Mouse (Mus musculus): Measurements from ENCODE around the gene Adcy3. TPM values are rescaled to one million over a fixed set of nuclear protein-coding genes. Genes with fewer than 3 reads are reported as not detected.

The Adcy3 gene
- polyA plus RNA-seq, 1 experiment = 9.6 TPM

DNA sequence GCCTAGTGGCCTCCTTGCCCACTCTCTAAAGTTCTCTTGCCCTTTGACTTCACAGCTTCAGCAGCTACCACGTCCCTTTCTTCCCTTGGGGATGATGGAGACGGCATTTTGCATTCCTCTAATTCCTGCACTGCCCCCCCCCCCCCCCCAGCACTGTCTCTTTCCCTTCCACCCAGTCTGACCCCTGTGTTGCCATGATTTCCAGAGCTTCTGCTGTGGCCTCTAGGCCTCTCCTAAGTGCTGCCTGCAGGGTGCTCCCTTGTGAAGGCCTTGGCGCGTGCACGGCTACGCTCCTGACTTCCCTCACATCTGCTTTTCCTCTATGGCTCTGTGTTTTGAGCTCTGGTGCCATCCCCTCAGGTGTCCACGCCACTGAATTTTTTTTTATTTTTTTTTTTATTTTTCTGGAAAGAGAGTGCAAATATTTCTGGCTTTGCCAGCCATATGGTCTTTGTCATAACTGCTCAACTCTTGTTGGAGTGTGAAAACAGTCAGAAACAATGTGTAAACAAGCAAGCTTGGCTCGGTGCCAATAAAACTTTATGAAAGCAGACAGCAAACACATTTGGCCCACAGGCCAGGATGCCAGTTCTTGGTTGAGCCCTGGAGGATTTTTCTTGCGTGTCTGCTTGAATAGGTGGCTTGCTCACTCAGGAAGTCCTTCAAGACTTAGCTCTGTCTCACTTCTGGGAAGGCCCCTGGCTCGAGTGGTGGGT is 60.3 kb downstream of the Adcy3 start:
- DNase-seq (ENCODE audit: low read depth in 1 of 2, low spot score in 2 of 2) = no peak
- Histone ChIP-seq H3K27me3 (ENCODE audit: control insufficient read depth, insufficient read depth, low read length) (no peaks in the 10 kb centered on the region), H3K36me3 (ENCODE audit: control insufficient read depth, insufficient read depth, low read length) (peaks cover 2% of the 10 kb centered on the region; the same call in 1 of the 2 replicates), H3K4me3 (ENCODE audit: extremely low read depth, insufficient read depth, insufficient read length) (no peak overlapping the region), H3K27ac (ENCODE audit: insufficient read depth, low read length) (no peak overlapping the region), H3K4me1 (ENCODE audit: control insufficient read depth, insufficient read depth, insufficient read length) (no peaks in the 10 kb centered on the region)
- WGBS = 86% methylated on average over 10 of the region's 10 CpGs
- TF ChIP-seq POLR2A (IDR thresholded peaks at IDR 0.05; ENCODE audit: low read depth, low read length) = no peak
- no peak for TF ChIP-seq CTCF (IDR thresholded peaks at IDR 0.05; ENCODE audit: extremely low read depth, insufficient read depth, insufficient read length, insufficient replicate concordance)

- Histone ChIP-seq H3K27ac (ENCODE audit: insufficient read depth, low read length) (no peak overlapping the region), H3K36me3 (ENCODE audit: control insufficient read depth, insufficient read depth, low read length) (peaks cover 2% of the 10 kb centered on the region; the same call in 1 of the 2 replicates), H3K27me3 (ENCODE audit: control insufficient read depth, insufficient read depth, low read length) (no peaks in the 10 kb centered on the region), H3K4me1 (ENCODE audit: control insufficient read depth, insufficient read depth, insufficient read length) (no peaks in the 10 kb centered on the region), H3K4me3 (ENCODE audit: extremely low read depth, insufficient read depth, insufficient read length) (no peak overlapping the region)
- no peak for DNase-seq (ENCODE audit: low read depth in 1 of 2, low spot score in 2 of 2)
- WGBS = 79% methylated on average over 14 of the region's 14 CpGs
- TF ChIP-seq POLR2A (IDR thresholded peaks at IDR 0.05; ENCODE audit: low read depth, low read length) (no peak), CTCF (IDR thresholded peaks at IDR 0.05; ENCODE audit: extremely low read depth, insufficient read depth, insufficient read length, insufficient replicate concordance) (no peak)
These were observed 61.7 kb downstream of the Adcy3 start for GRCm38 (mm10) chr12:4194643-4195042.

DNA sequence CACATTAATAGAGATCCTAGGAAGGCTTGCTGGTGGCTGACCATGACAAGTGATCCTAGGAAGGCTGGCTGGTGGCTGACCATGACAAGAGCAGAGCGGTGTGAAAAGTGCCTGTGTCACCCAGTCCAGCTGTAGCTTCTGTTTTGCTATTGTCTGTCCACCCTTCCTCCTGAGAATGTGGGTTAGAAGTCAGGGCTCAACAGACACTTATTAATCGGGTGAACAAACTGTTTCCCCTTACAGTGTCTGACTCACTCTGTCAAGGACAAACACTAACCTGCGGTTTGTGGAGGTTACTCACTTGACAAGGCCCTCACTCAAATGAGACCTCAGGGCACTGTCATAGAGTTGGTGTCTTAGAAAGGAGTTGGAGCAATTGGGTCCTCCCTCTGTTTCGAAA is 65.8 kb downstream of the Adcy3 start:
- H3K4me3 ChIP-seq (ENCODE audit: extremely low read depth, insufficient read depth, insufficient read length) = no peak overlapping the region

GRCm38 (mm10) chr12:4199271-4199670 is 66.4 kb downstream of the Adcy3 start:
- H3K27me3 ChIP-seq (ENCODE audit: control insufficient read depth, insufficient read depth, low read length) = no peaks in the 10 kb centered on the region
- 91% methylated on average over 11 of the region's 11 CpGs for WGBS
- no peaks in the 10 kb centered on the region for H3K4me1 ChIP-seq (ENCODE audit: control insufficient read depth, insufficient read depth, insufficient read length)
- DNase-seq (ENCODE audit: low read depth in 1 of 2, low spot score in 2 of 2) = no peak
- peaks cover 6% of the 10 kb centered on the region for H3K36me3 ChIP-seq (ENCODE audit: control insufficient read depth, insufficient read depth, low read length)
- H3K27ac ChIP-seq (ENCODE audit: insufficient read depth, low read length) = no peak overlapping the region
- TF ChIP-seq CTCF (IDR thresholded peaks at IDR 0.05; ENCODE audit: extremely low read depth, insufficient read depth, insufficient read length, insufficient replicate concordance) (no peak), POLR2A (IDR thresholded peaks at IDR 0.05; ENCODE audit: low read depth, low read length) (no peak)
- no peak overlapping the region for H3K4me3 ChIP-seq (ENCODE audit: extremely low read depth, insufficient read depth, insufficient read length)

More for the DNA sequence above, 65.8 kb downstream of the Adcy3 start:
- H3K27me3 ChIP-seq (ENCODE audit: control insufficient read depth, insufficient read depth, low read length) = no peaks in the 10 kb centered on the region
- WGBS = 80% methylated on average over 4 of the region's 4 CpGs
- no peak for DNase-seq (ENCODE audit: low read depth in 1 of 2, low spot score in 2 of 2)
- H3K27ac ChIP-seq (ENCODE audit: insufficient read depth, low read length) = no peak overlapping the region
- peaks cover 6% of the 10 kb centered on the region for H3K36me3 ChIP-seq (ENCODE audit: control insufficient read depth, insufficient read depth, low read length)
- no peaks in the 10 kb centered on the region for H3K4me1 ChIP-seq (ENCODE audit: control insufficient read depth, insufficient read depth, insufficient read length)
- TF ChIP-seq CTCF (IDR thresholded peaks at IDR 0.05; ENCODE audit: extremely low read depth, insufficient read depth, insufficient read length, insufficient replicate concordance) (no peak), POLR2A (IDR thresholded peaks at IDR 0.05; ENCODE audit: low read depth, low read length) (no peak)

DNA sequence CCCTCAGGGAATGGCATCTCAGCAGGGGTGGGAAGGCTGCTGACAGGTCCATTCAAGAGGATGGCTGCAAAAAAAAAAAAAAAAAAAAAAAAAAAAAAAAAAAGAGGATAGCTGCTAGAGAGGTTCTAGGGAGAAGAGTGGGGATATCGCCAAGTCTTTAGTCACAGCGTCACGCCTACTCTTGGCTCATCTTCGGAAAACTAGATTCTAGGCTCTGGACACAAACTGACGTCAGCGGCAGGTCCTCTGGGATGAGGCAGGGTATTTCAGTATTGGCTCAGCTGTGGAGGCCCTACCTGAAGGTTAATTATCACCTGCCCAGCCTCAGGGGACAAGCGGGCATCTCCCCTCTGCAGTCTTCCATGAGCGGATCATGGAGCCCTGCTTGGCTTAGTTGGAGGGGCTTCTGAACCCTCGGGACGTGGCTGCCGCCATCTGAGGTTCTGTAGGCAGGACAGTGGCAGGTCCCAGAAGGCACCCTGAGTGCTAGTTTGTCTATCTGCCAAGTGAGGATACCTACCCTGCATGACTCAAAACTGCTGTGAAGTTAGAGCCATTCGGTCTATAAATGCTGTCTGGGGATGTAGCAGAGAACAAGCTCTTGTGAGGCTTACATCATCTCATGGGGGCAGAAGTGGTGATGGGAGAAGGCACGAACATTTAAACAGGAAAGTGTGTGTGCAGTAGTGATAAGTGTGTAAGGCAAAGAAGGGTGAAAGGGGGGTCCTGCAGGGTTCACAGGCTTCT is 68.7 kb downstream of the Adcy3 start:
- no peak for DNase-seq (ENCODE audit: low read depth in 1 of 2, low spot score in 2 of 2)
- WGBS = 92% methylated on average over 13 of the region's 13 CpGs
- no peak for TF ChIP-seq POLR2A (IDR thresholded peaks at IDR 0.05; ENCODE audit: low read depth, low read length)
- no peak for TF ChIP-seq CTCF (IDR thresholded peaks at IDR 0.05; ENCODE audit: extremely low read depth, insufficient read depth, insufficient read length, insufficient replicate concordance)

DNA sequence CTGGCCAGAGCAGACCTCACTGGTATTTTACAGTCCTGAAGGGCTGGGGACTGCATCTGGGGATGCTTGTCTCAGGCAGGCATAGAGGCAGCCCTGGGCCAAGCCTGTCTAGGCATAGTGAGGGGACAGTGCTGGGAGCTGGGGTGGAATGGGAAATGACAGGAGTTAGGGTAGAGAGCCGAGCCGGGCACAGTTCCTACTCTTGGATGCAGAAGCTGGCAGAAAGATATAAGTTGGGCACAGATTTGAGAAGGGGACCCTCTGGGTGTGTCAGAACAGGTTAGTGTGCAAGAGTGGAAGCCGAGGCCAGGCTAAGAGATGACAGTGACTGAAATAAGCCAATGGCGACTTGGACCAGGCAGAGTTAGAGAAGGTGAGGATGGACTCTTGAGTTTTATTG is 69.3 kb downstream of the Adcy3 start:
- no peak for TF ChIP-seq CTCF (IDR thresholded peaks at IDR 0.05; ENCODE audit: extremely low read depth, insufficient read depth, insufficient read length, insufficient replicate concordance)
- TF ChIP-seq POLR2A (IDR thresholded peaks at IDR 0.05; ENCODE audit: low read depth, low read length) = no peak
- no peak overlapping the region for H3K27ac ChIP-seq (ENCODE audit: insufficient read depth, low read length)
- H3K36me3 ChIP-seq (ENCODE audit: control insufficient read depth, insufficient read depth, low read length) = peaks cover 6% of the 10 kb centered on the region
- 95% methylated on average over 4 of the region's 4 CpGs for WGBS
- no peak for DNase-seq (ENCODE audit: low read depth in 1 of 2, low spot score in 2 of 2)
- no peaks in the 10 kb centered on the region for H3K4me1 ChIP-seq (ENCODE audit: control insufficient read depth, insufficient read depth, insufficient read length)
- H3K27me3 ChIP-seq (ENCODE audit: control insufficient read depth, insufficient read depth, low read length) = no peaks in the 10 kb centered on the region
- H3K4me3 ChIP-seq (ENCODE audit: extremely low read depth, insufficient read depth, insufficient read length) = no peak overlapping the region

More for the DNA sequence above, 68.7 kb downstream of the Adcy3 start:
- Histone ChIP-seq H3K36me3 (ENCODE audit: control insufficient read depth, insufficient read depth, low read length) (peaks cover 6% of the 10 kb centered on the region), H3K4me3 (ENCODE audit: extremely low read depth, insufficient read depth, insufficient read length) (no peak overlapping the region), H3K27me3 (ENCODE audit: control insufficient read depth, insufficient read depth, low read length) (no peaks in the 10 kb centered on the region), H3K27ac (ENCODE audit: insufficient read depth, low read length) (no peak overlapping the region), H3K4me1 (ENCODE audit: control insufficient read depth, insufficient read depth, insufficient read length) (no peaks in the 10 kb centered on the region)
